Mouse (Mus musculus) hindbrain, postnatal 0 days (tissue): ENCODE measurements around the gene Mast4. TPM values are rescaled to one million over a fixed set of nuclear protein-coding genes. Genes with fewer than 3 reads are reported as not detected.

Source experiments
- ATAC-seq: fragments of 200-750 bp; cut with Nextera tagmentation; 2 replicates; pipeline ENCODE4 v1.8.0; 2017; ENCODE audit warnings: mild to moderate bottlenecking, moderate TSS enrichment, moderate library complexity
- DNase-seq: peaks from one replicate; pipeline ENCODE4 v3.0.0-alpha.2; 2015; ENCODE audit warnings: low spot score
- H3K27ac ChIP-seq: fragments of 300-500 bp; sonication (generic); 2 replicates; pipeline ENCODE4 v1.5.1; 2014; ENCODE audit warnings: mild to moderate bottlenecking
- H3K27me3 ChIP-seq: fragments of 300-500 bp; sonication (generic); 2 replicates; pipeline ENCODE4 v1.6.1; 2014; ENCODE audit warnings: low read length, mixed read lengths; ENCODE audit not compliant: insufficient read depth
- H3K36me3 ChIP-seq: fragments of 300-500 bp; sonication (generic); 2 replicates; pipeline ENCODE4 v1.6.1; 2014; ENCODE audit warnings: low read length, mixed read lengths; ENCODE audit not compliant: insufficient read depth
- H3K4me1 ChIP-seq: fragments of 300-500 bp; sonication (generic); 2 replicates; pipeline ENCODE4 v1.6.1; 2014; ENCODE audit warnings: antibody characterized with exemption, low read length, mixed read lengths; ENCODE audit not compliant: insufficient read depth
- H3K4me2 ChIP-seq: fragments of 300-500 bp; sonication (generic); 2 replicates; pipeline ENCODE4 v1.6.1; 2014; ENCODE audit warnings: low read depth, mild to moderate bottlenecking, low read length, moderate library complexity, mixed read lengths
- H3K4me3 ChIP-seq: fragments of 300-500 bp; sonication (generic); 2 replicates; pipeline ENCODE4 v1.5.1; 2014; ENCODE audit warnings: low read length
- H3K9ac ChIP-seq: fragments of 300-500 bp; sonication (generic); replicated peaks from 2 replicates; pipeline ENCODE4 v1.6.1; 2014; ENCODE audit warnings: mild to moderate bottlenecking, low read length, moderate library complexity, mixed read lengths
- H3K9me3 ChIP-seq: fragments of 300-500 bp; sonication (generic); 2 replicates; pipeline ENCODE4 v1.6.1; 2016; ENCODE audit warnings: low read length, mixed read lengths
- CTCF ChIP-seq: IDR thresholded peaks from 2 replicates; pipeline ENCODE4 v1.5.1; 2016; ENCODE audit warnings: antibody characterized with exemption, control low read depth, low read depth
- WGBS: fragments of 180-500 bp; shearing (Covaris S2); extraction: QIAGEN DNeasy Blood & Tissue Kit; methylation state at CpG from one replicate; pipeline ENCODE4 v1.1.7; 2014; 5-methylcytosine and 5-hydroxymethylcytosine counted together
- polyA plus RNA-seq: library from polyadenylated mRNA; unstranded; fragments of >200 nt; fragmentation: Nextera tagmentation; extraction: Ambion mirVana; gene quantifications from 2 replicates; pipeline ENCODE4 v1.2.1, GENCODE M21; 2015
- total RNA-seq: library from RNA; depleted of rRNA; stranded (reverse); fragments of >200 nt; gene quantifications from 2 replicates; pipeline ENCODE4 v1.2.3, GENCODE M21; 2014

The Mast4 gene
- total and polyA plus RNA-seq, 2 experiments from 2014 or later = 23.5 to 31.7 TPM

DNA sequence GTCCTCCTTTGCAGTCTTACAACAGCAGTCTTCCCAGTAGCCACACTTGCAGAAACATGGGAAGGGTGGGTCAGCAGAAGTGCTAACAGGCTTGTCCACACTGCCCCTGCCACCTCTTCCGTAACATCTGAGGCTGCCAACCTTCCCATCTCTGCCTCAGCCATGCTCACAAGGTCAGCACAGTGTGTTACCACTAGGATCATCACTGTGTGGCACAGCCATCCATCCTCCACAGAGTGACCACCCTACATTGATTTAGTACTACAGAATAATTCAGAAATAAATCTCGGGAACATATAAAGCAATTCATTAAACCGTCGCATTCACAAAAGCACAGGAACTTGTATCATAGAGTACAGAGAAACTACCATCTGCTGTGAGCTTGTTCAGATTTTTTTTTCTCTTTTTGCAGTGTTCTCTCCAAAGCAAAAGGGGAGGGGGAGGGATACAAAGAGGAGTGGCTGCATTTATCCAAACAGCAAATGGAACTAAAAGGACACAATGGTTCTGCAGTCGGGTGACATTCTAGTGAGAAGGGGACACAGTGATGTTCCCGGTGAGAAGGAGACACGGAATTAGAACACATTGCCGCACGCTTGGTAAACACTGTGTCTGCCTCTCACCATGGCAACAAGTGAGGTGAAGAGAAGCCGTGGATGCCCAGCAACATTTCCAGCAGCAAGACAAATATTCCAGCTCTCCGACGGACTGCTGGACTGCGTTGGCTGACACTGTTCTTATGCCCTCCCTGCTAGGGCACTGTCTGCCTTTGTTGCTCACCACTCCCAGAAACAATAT is 388.1 kb downstream of the Mast4 start:
- peak; percentile 60 for DNase-seq
- Histone ChIP-seq H3K9me3 (no peaks in the 10 kb centered on the region), H3K4me2 (peak overlapping the region; percentile 38), H3K36me3 (no peaks in the 10 kb centered on the region), H3K27me3 (no peaks in the 10 kb centered on the region), H3K27ac (0 out of 2 replicates have a peak overlapping the region, but pooled peaks have one; percentile 20), H3K4me3 (no peak overlapping the region), H3K9ac (no peak overlapping the region), H3K4me1 (peaks cover 6% of the 10 kb centered on the region)
- TF ChIP-seq CTCF = no peak
- ATAC-seq = peak; percentile 83
- WGBS = 18% methylated on average over 13 of the region's 13 CpGs

DNA sequence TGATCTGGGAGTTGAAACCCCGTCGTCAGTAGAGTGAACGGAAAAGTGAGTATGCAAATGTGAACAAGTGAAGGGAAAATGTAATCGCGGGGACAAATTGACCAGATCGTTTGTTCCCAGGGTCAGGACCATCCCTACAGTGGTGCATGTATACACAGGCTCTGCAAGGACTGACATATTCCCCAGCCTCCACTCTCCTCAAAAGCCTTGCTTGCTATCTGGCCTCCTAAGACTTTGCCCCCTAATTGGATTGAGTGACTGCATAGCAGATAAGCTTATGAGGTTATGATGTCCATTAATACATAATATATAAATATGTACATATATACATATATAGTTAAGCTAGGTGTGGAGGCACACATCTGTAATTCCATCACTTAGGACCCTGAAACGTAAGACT is 388.8 kb downstream of the Mast4 start:
- ATAC-seq (no peak), DNase-seq (no peak)
- Histone ChIP-seq H3K4me3 (no peak overlapping the region), H3K36me3 (no peaks in the 10 kb centered on the region), H3K9ac (no peak overlapping the region), H3K9me3 (no peaks in the 10 kb centered on the region), H3K4me1 (peaks cover 6% of the 10 kb centered on the region), H3K4me2 (no peak overlapping the region), H3K27me3 (no peaks in the 10 kb centered on the region), H3K27ac (no peak overlapping the region)
- no peak for TF ChIP-seq CTCF
- WGBS = 84% methylated on average over 7 of the region's 7 CpGs

- 75% methylated on average over 4 of the region's 4 CpGs for WGBS
- H3K4me2 ChIP-seq = no peak overlapping the region
- no peak overlapping the region for H3K4me3 ChIP-seq
- no peak for TF ChIP-seq CTCF
- ATAC-seq = no peak
- H3K36me3 ChIP-seq = no peaks in the 10 kb centered on the region
- H3K27me3 ChIP-seq = no peaks in the 10 kb centered on the region
- H3K9ac ChIP-seq = no peak overlapping the region
- no peak for DNase-seq
- no peak overlapping the region for H3K27ac ChIP-seq
- no peaks in the 10 kb centered on the region for H3K9me3 ChIP-seq
- H3K4me1 ChIP-seq = peaks cover 6% of the 10 kb centered on the region; the same call in 1 of the 2 replicates
Measured at GRCm38 (mm10) chr13:102944516-102944915, 389.8 kb downstream of the Mast4 start.

DNA sequence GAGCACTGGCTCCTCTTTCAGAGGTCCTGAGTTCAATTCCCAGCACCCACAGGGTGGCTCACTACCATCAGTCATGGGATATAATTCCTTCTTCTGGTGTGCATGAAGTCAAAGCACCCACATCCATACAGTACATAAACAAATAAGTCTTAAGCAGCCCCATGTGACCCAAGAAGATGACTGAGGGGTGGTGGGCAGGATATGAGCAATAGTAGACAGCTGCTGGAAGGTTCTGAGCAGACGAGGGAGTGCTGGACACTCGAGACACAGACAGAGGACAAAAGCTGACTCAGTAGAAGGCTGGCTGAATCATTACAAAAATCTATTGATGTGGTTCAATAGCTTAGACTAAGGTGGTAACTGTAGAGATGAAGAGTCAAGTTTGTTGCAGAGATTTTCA is 391.7 kb downstream of the Mast4 start:
- peaks cover 6% of the 10 kb centered on the region; the same call in 1 of the 2 replicates for H3K4me1 ChIP-seq
- H3K9ac ChIP-seq = no peak overlapping the region
- no peaks in the 10 kb centered on the region for H3K36me3 ChIP-seq
- no peak overlapping the region for H3K27ac ChIP-seq
- ATAC-seq (no peak), DNase-seq (no peak)
- no peak for TF ChIP-seq CTCF
- no peaks in the 10 kb centered on the region for H3K9me3 ChIP-seq
- no peak overlapping the region for H3K4me3 ChIP-seq
- H3K4me2 ChIP-seq = no peak overlapping the region
- 83% methylated on average over 2 of the region's 2 CpGs for WGBS
- no peaks in the 10 kb centered on the region for H3K27me3 ChIP-seq

- no peak overlapping the region for H3K9ac ChIP-seq
- H3K4me1 ChIP-seq = no peaks in the 10 kb centered on the region
- no peaks in the 10 kb centered on the region for H3K36me3 ChIP-seq
- H3K4me3 ChIP-seq = no peak overlapping the region
- 85% methylated on average over 6 of the region's 6 CpGs for WGBS
- no peak overlapping the region for H3K27ac ChIP-seq
- DNase-seq (no peak), ATAC-seq (no peak)
- no peak for TF ChIP-seq CTCF
- H3K9me3 ChIP-seq = no peaks in the 10 kb centered on the region
- no peaks in the 10 kb centered on the region for H3K27me3 ChIP-seq
- H3K4me2 ChIP-seq = no peak overlapping the region
Measured at GRCm38 (mm10) chr13:102940476-102940875, 393.8 kb downstream of the Mast4 start.

- no peak for DNase-seq
- Histone ChIP-seq H3K4me1 (no peaks in the 10 kb centered on the region), H3K9ac (no peak overlapping the region), H3K9me3 (no peaks in the 10 kb centered on the region), H3K4me3 (no peak overlapping the region), H3K27ac (no peak overlapping the region), H3K4me2 (no peak overlapping the region), H3K36me3 (no peaks in the 10 kb centered on the region), H3K27me3 (no peaks in the 10 kb centered on the region)
- TF ChIP-seq CTCF = no peak
- WGBS = 94% methylated on average over 2 of the region's 2 CpGs
- no peak for ATAC-seq
Measured at GRCm38 (mm10) chr13:102936233-102936632, 398.1 kb downstream of the Mast4 start.

GRCm38 (mm10) chr13:102935788-102936187 is 398.5 kb downstream of the Mast4 start:
- 87% methylated on average over 3 of the region's 3 CpGs for WGBS
- TF ChIP-seq CTCF = no peak
- Histone ChIP-seq H3K4me2 (no peak overlapping the region), H3K27ac (no peak overlapping the region), H3K27me3 (no peaks in the 10 kb centered on the region), H3K4me1 (no peaks in the 10 kb centered on the region), H3K36me3 (no peaks in the 10 kb centered on the region), H3K9me3 (no peaks in the 10 kb centered on the region), H3K4me3 (no peak overlapping the region), H3K9ac (no peak overlapping the region)
- DNase-seq = no peak
- no peak for ATAC-seq
